Mouse (Mus musculus): ENCODE measurements around the gene Atp1b2.
A peak's percentile ranks its signal among the peaks of the same experiment; 100 is the strongest.

DNA sequence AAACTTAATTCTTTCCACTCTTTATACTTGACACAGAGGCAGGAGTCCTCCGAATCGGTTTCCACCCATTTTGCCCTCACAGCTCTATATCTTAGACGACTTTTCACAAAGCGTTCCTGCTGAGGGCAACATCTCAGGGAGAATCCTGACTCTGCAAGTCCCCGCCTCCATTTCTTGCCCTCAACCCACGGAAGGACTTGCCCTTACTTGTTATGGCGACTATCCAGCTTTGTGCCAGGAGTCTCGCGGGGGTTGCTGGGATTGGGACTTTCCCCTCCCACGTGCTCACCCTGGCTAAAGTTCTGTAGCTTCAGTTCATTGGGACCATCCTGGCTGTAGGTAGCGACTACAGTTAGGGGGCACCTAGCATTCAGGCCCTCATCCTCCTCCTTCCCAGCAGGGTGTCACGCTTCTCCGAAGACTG lies 25.6 kb downstream of the Atp1b2 start, which contains the start of the genes Wrap53 and Trp53:
- TF ChIP-seq MYC (IDR thresholded peaks at IDR 0.05; ENCODE audit: low read depth, low read length) (peak; percentile 100), ETS1 (IDR thresholded peaks at IDR 0.05; ENCODE audit: low read depth, low read length) (peak; percentile 41; the same call in 1 of the 2 replicates), RCOR1 (IDR thresholded peaks at IDR 0.05; ENCODE audit: low read depth, low read length) (no peak), GATA1 (IDR thresholded peaks at IDR 0.05; ENCODE audit: low read depth, low read length) (no peak), KAT2A (conservative IDR thresholded peaks at IDR 0.05; ENCODE audit: low read depth, low read length) (peak; percentile 93), TAL1 (IDR thresholded peaks at IDR 0.05; ENCODE audit: low read length) (no peak), MEF2A (IDR thresholded peaks at IDR 0.05; ENCODE audit: extremely low read depth, insufficient replicate concordance, low read depth, low read length, poor library complexity, severe bottlenecking) (no peak), POLR2A (IDR thresholded peaks at IDR 0.05; ENCODE audit: control insufficient read depth in 1 of 2, insufficient read depth in 1 of 2, low read depth in 1 of 2, low read length in 2 of 2, poor library complexity in 1 of 2) (peak; percentile 86 to 93), EP300 (IDR thresholded peaks at IDR 0.05; ENCODE audit: low read depth in 1 of 2, low read length in 2 of 2) (0 out of 4 replicates have a peak, but pooled peaks of 1 of the 2 experiments have one; percentile 24), ELF1 (IDR thresholded peaks at IDR 0.05; ENCODE audit: low read depth, low read length) (peak; percentile 82), POLR2AphosphoS5 (IDR thresholded peaks at IDR 0.05; ENCODE audit: borderline replicate concordance, low read depth, low read length) (no peak), MAZ (IDR thresholded peaks at IDR 0.05; ENCODE audit: low read depth, low read length) (peak; percentile 89)
